Mouse (Mus musculus): Measurements from ENCODE around the gene Rps23.
"Not testable (repeated sequence)": the region's sequence is repeated elsewhere in the genome, so short reads cannot be mapped to it uniquely, and the experiment has no call there.

The Rps23 gene

GRCm38 (mm10) chr13:90926125-90926765 is 3.5 kb downstream of the Rps23 start:
- no peaks in the 10 kb centered on the region for H3K27me3 ChIP-seq (ENCODE audit: insufficient read depth, low read length)
- no peak overlapping the region for H3K4me3 ChIP-seq (replicated peaks; ENCODE audit: low read length)
- no peak for TF ChIP-seq CTCF (conservative IDR thresholded peaks at IDR 0.05; ENCODE audit: low read length)
- no peak for TF ChIP-seq POU5F1 (IDR thresholded peaks at IDR 0.05; ENCODE audit: borderline replicate concordance, low read length)
- no peak for TF ChIP-seq NANOG (IDR thresholded peaks at IDR 0.05; ENCODE audit: borderline replicate concordance, low read length)
- H3K36me3 ChIP-seq (ENCODE audit: insufficient read depth, low read length), result peaks cover 42% of the 10 kb centered on the region
- H3K9me3 ChIP-seq (ENCODE audit: low read length), result no peaks in the 10 kb centered on the region
- H3K4me1 ChIP-seq (replicated peaks; ENCODE audit: low read depth, low read length), result peaks cover 34% of the 10 kb centered on the region

GRCm38 (mm10) chr13:90926938-90927633 is 4.3 kb downstream of the Rps23 start:
- peaks cover 42% of the 10 kb centered on the region for H3K36me3 ChIP-seq (ENCODE audit: insufficient read depth, low read length)
- no peaks in the 10 kb centered on the region for H3K27me3 ChIP-seq (ENCODE audit: insufficient read depth, low read length)
- no peaks in the 10 kb centered on the region for H3K9me3 ChIP-seq (ENCODE audit: low read length)
- H3K4me1 ChIP-seq (replicated peaks; ENCODE audit: low read depth, low read length), result peaks cover 31% of the 10 kb centered on the region
- no peak overlapping the region for H3K4me3 ChIP-seq (replicated peaks; ENCODE audit: low read length)
- TF ChIP-seq CTCF (conservative IDR thresholded peaks at IDR 0.05; ENCODE audit: low read length) (no peak), POU5F1 (IDR thresholded peaks at IDR 0.05; ENCODE audit: borderline replicate concordance, low read length) (no peak), NANOG (IDR thresholded peaks at IDR 0.05; ENCODE audit: borderline replicate concordance, low read length) (no peak)

DNA sequence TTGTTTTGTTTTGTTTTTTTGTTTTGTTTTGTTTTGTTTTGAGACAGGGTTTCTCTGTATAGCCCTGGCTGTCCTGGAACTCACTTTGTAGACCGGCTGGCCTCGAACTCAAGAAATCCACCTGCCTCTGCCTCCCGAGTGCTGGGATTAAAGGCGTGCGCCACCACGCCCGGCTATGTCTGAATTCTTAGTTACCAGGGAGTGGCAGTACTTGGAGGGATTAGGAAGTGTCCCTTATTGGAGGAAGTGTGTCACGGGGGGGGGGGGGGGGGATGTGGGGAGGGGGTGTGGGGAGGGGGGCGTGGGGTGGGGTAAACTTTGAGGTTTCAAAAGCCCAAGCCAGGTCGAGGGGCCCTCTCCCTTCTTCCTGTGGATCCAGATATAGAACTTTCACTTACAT is 5.5 kb downstream of the Rps23 start:
- H3K4me3 ChIP-seq (replicated peaks; ENCODE audit: low read length); H3K9me3 ChIP-seq (ENCODE audit: low read length); H3K27me3 ChIP-seq (ENCODE audit: insufficient read depth, low read length): not testable (repeated sequence)
- Histone ChIP-seq H3K4me1 (replicated peaks; ENCODE audit: low read depth, low read length) (peaks cover 26% of the 10 kb centered on the region), H3K36me3 (ENCODE audit: insufficient read depth, low read length) (peaks cover 42% of the 10 kb centered on the region)

GRCm38 (mm10) chr13:90929847-90930246 is 7.1 kb downstream of the Rps23 start:
- Histone ChIP-seq H3K4me1 (replicated peaks; ENCODE audit: low read depth, low read length) (peaks cover 23% of the 10 kb centered on the region), H3K27me3 (ENCODE audit: insufficient read depth, low read length) (no peaks in the 10 kb centered on the region), H3K36me3 (ENCODE audit: insufficient read depth, low read length) (peaks cover 27% of the 10 kb centered on the region), H3K4me3 (replicated peaks; ENCODE audit: low read length) (no peak overlapping the region), H3K9me3 (ENCODE audit: low read length) (no peaks in the 10 kb centered on the region)
- TF ChIP-seq CTCF (conservative IDR thresholded peaks at IDR 0.05; ENCODE audit: low read length), result peak; percentile 77
- no peak for TF ChIP-seq POU5F1 (IDR thresholded peaks at IDR 0.05; ENCODE audit: borderline replicate concordance, low read length)

DNA sequence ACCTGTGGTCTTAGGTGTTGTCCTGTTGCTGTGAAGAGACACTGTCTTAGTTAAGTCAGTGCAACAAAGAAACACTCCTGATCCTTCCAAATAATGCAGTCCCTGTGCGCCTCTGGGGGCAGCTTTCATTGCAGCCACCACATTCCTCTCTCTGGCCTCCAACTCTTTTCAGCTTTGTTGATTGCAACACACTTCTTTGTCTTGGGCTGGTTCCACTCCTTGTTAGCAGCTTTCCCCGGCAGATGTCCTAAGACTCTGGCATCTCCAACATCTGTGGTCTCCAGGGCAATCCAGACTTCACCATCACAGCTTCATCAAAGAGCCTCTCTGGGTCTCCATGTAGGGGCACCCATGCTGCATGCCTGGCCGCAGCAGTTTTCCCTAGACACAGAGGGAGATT is 10.5 kb downstream of the Rps23 start:
- no peak for TF ChIP-seq POU5F1 (IDR thresholded peaks at IDR 0.05; ENCODE audit: borderline replicate concordance, low read length)
- TF ChIP-seq NANOG (IDR thresholded peaks at IDR 0.05; ENCODE audit: borderline replicate concordance, low read length), result no peak
- no peak for TF ChIP-seq CTCF (conservative IDR thresholded peaks at IDR 0.05; ENCODE audit: low read length)
- Histone ChIP-seq H3K36me3 (ENCODE audit: insufficient read depth, low read length) (no peaks in the 10 kb centered on the region), H3K9me3 (ENCODE audit: low read length) (no peaks in the 10 kb centered on the region), H3K4me1 (replicated peaks; ENCODE audit: low read depth, low read length) (no peaks in the 10 kb centered on the region), H3K4me3 (replicated peaks; ENCODE audit: low read length) (no peak overlapping the region), H3K27me3 (ENCODE audit: insufficient read depth, low read length) (no peaks in the 10 kb centered on the region)

DNA sequence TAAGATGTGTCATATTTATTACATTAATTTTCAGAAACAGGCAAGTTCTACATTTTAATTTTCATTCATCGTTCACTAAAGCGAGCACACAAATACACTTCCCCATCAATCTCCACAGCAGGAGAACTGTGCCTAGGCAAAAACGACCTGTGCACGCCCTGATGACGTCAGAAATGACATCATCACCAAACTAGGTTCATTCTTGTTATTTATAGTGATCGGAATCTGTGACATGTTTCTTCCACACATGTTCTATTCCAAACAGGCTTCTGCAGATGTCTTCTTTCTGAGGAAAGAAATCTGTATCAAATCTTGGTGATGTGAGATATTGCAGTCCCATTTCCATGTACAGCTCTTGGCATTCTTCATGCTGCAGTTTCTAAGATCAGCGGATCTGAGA is 13.1 kb downstream of the Rps23 start:
- H3K9me3 ChIP-seq (ENCODE audit: low read length), result no peaks in the 10 kb centered on the region
- H3K4me3 ChIP-seq (replicated peaks; ENCODE audit: low read length), result no peak overlapping the region
- peaks cover 9% of the 10 kb centered on the region for H3K4me1 ChIP-seq (replicated peaks; ENCODE audit: low read depth, low read length)
- TF ChIP-seq POU5F1 (IDR thresholded peaks at IDR 0.05; ENCODE audit: borderline replicate concordance, low read length) (no peak), NANOG (IDR thresholded peaks at IDR 0.05; ENCODE audit: borderline replicate concordance, low read length) (no peak), CTCF (conservative IDR thresholded peaks at IDR 0.05; ENCODE audit: low read length) (no peak)
- no peaks in the 10 kb centered on the region for H3K36me3 ChIP-seq (ENCODE audit: insufficient read depth, low read length)
- H3K27me3 ChIP-seq (ENCODE audit: insufficient read depth, low read length), result no peaks in the 10 kb centered on the region

DNA sequence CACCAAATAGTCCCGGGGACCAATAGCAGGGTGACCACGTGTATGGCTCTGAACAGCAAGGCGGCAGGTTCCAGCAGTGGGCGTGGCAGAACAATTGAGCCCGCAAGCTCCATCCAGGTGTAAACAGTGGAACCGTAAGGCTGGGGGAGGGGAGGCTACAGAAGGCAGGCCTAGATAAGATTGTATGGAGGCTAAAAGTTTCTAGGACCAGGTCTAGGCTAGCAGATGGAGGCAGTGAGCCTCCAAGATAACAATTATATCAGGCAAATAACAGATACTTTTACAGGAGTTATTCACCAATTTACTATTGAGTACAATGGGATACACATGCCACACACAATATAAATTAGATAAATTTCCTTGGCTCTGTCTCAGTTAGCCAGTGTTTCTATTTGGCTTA is 16.4 kb downstream of the Rps23 start:
- Histone ChIP-seq H3K4me1 (replicated peaks; ENCODE audit: low read depth, low read length) (peaks cover 9% of the 10 kb centered on the region), H3K27me3 (ENCODE audit: insufficient read depth, low read length) (no peaks in the 10 kb centered on the region), H3K36me3 (ENCODE audit: insufficient read depth, low read length) (no peaks in the 10 kb centered on the region), H3K4me3 (replicated peaks; ENCODE audit: low read length) (no peak overlapping the region), H3K9me3 (ENCODE audit: low read length) (no peaks in the 10 kb centered on the region)
- TF ChIP-seq POU5F1 (IDR thresholded peaks at IDR 0.05; ENCODE audit: borderline replicate concordance, low read length) (no peak), NANOG (IDR thresholded peaks at IDR 0.05; ENCODE audit: borderline replicate concordance, low read length) (no peak), CTCF (conservative IDR thresholded peaks at IDR 0.05; ENCODE audit: low read length) (no peak)

DNA sequence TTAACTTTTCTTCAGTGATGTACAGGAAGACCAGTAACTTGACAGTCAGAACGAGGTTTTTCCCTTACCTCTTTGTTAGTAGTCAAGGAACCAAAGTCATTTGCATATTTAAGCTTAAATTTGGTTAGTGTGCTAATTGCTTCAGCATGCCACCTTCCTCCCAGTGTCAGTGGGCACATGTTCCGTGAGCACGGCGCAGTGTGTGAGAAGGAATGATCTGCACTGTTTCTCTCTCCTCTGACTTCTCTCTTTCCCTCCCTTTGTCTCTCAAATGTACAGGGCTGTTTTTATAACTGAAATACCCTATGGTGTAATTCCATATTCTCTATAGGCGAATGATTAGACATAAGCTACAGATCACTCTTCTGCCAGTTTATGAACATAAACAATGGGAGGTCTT is 16.8 kb downstream of the Rps23 start:
- no peaks in the 10 kb centered on the region for H3K9me3 ChIP-seq (ENCODE audit: low read length)
- peaks cover 9% of the 10 kb centered on the region for H3K4me1 ChIP-seq (replicated peaks; ENCODE audit: low read depth, low read length)
- no peaks in the 10 kb centered on the region for H3K27me3 ChIP-seq (ENCODE audit: insufficient read depth, low read length)
- no peaks in the 10 kb centered on the region for H3K36me3 ChIP-seq (ENCODE audit: insufficient read depth, low read length)
- TF ChIP-seq CTCF (conservative IDR thresholded peaks at IDR 0.05; ENCODE audit: low read length), result no peak
- TF ChIP-seq POU5F1 (IDR thresholded peaks at IDR 0.05; ENCODE audit: borderline replicate concordance, low read length), result no peak
- no peak for TF ChIP-seq NANOG (IDR thresholded peaks at IDR 0.05; ENCODE audit: borderline replicate concordance, low read length)
- H3K4me3 ChIP-seq (replicated peaks; ENCODE audit: low read length), result no peak overlapping the region

- Histone ChIP-seq H3K4me1 (replicated peaks; ENCODE audit: low read depth, low read length) (no peaks in the 10 kb centered on the region), H3K4me3 (replicated peaks; ENCODE audit: low read length) (no peak overlapping the region), H3K9me3 (ENCODE audit: low read length) (no peaks in the 10 kb centered on the region), H3K36me3 (ENCODE audit: insufficient read depth, low read length) (no peaks in the 10 kb centered on the region), H3K27me3 (ENCODE audit: insufficient read depth, low read length) (no peaks in the 10 kb centered on the region)
- TF ChIP-seq POU5F1 (IDR thresholded peaks at IDR 0.05; ENCODE audit: borderline replicate concordance, low read length), result no peak
These were observed 36.1 kb downstream of the Rps23 start for GRCm38 (mm10) chr13:90958894-90959293.

Measured in E14TG2a.4 (cell line).